Mouse (Mus musculus) embryonic facial prominence, embryonic 10.5 days (tissue): ENCODE data around the gene Gdpd4. TPM values are rescaled to one million over a fixed set of nuclear protein-coding genes. Genes with fewer than 3 reads are reported as not detected.
A peak's percentile ranks its signal among the peaks of the same experiment; 100 is the strongest.

Experiments
- DNase-seq: peaks from one replicate; pipeline ENCODE4 v3.0.0-alpha.2; 2017; ENCODE audit warnings: low spot score
- H3K27ac ChIP-seq: fragments of 300-500 bp; sonication (generic); replicated peaks from 2 replicates; pipeline ENCODE4 v1.5.1; 2016; ENCODE audit warnings: mild to moderate bottlenecking
- H3K27me3 ChIP-seq: fragments of 300-500 bp; sonication (generic); replicated peaks from 2 replicates; pipeline ENCODE4 v1.6.1; 2016; ENCODE audit warnings: low read depth, mild to moderate bottlenecking; ENCODE audit not compliant: poor library complexity, severe bottlenecking
- H3K36me3 ChIP-seq: fragments of 300-500 bp; sonication (generic); replicated peaks from 2 replicates; pipeline ENCODE4 v1.6.1; 2016; ENCODE audit warnings: mild to moderate bottlenecking, moderate library complexity
- H3K4me1 ChIP-seq: fragments of 300-500 bp; sonication (generic); 2 replicates; pipeline ENCODE4 v1.6.1; 2016
- H3K4me3 ChIP-seq: fragments of 300-500 bp; sonication (generic); 2 replicates; pipeline ENCODE4 v1.5.1; 2016; ENCODE audit warnings: mild to moderate bottlenecking, moderate library complexity
- H3K9me3 ChIP-seq: fragments of 300-500 bp; sonication (generic); 2 replicates; pipeline ENCODE4 v1.6.1; 2016; ENCODE audit warnings: mild to moderate bottlenecking
- WGBS: fragments of 180-500 bp; shearing (Covaris S2); methylation state at CpG from one replicate; pipeline ENCODE4 v1.1.7; 2016; 5-methylcytosine and 5-hydroxymethylcytosine counted together
- polyA plus RNA-seq: library from polyadenylated mRNA; unstranded; fragments of >200 nt; fragmentation: Nextera tagmentation; extraction: Ambion mirVana; gene quantifications from 2 replicates; pipeline ENCODE4 v1.2.1, GENCODE M21; 2016

Gene Gdpd4
- polyA plus RNA-seq, result 0.05 TPM in 1 of 2 replicates, not detected in the other

DNA sequence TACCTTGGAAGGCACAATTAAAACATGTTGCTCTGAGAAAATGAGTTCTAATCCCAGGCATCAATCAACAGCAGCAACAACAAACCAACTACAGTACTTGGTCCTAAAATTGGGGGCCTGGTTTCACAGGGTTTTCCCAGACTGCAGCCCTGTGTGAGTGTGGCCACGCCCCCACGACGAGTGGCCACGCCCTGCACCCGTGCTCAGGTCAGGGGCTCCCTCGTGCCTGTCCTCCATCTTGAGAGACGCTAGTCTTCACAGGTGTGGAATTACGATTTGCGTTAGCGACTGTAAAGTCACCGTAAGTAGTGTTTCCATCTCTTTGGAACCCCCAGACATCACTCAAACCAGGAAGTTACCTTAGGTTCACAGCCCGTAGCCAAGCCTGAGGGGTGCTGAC lies at the start of gene Gdpd4:
Gene Gdpd4, plus strand, starts transcription at position 214 of the 400 bp plus-strand sequence.
- Histone ChIP-seq H3K27me3 (no peaks in the 10 kb centered on the region), H3K27ac (no peak within 1 kb of the TSS), H3K4me3 (no peak within 1 kb of the TSS), H3K4me1 (no peaks in the 10 kb centered on the region), H3K9me3 (no peaks in the 10 kb centered on the region), H3K36me3 (no peaks in the 10 kb centered on the region)
- WGBS, result 79% methylated on average over 12 of the region's 12 CpGs
- no peak for DNase-seq

DNA sequence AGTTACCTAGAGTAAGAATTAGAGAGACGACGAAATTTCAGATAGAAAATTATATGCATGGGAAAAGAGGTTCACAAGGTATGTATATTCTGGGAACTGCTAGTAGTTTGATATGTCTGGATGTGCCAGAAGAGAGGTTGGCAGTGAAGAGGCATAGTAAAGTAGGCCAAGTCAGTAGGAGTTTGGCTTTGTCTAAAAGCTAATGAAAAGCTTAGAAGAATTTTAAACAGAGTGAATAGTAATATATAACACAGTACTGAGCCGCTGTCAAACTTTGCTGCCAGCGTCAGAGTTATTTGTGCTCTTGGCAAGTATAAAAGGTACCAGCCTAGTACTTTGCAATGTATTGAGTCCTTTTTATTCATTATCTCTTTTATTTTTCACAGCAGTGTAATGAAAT lies 47.4 kb upstream of the Gdpd4 start:
- Histone ChIP-seq H3K9me3 (no peaks in the 10 kb centered on the region), H3K4me1 (no peaks in the 10 kb centered on the region), H3K27me3 (no peaks in the 10 kb centered on the region), H3K27ac (no peak overlapping the region), H3K36me3 (peaks cover 8% of the 10 kb centered on the region), H3K4me3 (no peak overlapping the region)
- 93% methylated on average over 4 of the region's 4 CpGs for WGBS
- no peak for DNase-seq

DNA sequence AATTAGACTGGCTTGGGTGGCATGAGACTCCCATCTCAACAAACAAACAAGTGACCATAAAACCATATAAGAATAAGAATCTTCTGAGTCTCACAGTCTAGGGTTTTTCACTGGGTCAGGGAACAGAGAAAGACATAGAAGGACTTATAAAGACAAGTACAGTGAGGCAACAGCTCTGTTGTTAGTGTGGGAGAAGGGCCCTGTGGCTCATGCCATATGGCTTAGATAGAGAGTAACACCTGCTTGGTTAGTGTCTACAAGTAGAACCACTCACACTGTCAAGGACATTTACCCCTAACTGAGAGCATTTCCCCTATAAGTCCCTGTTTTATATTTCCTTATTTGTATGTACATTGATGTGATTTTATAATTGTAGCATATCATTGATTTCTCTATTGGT lies 46.4 kb upstream of the Gdpd4 start:
- no peaks in the 10 kb centered on the region for H3K4me1 ChIP-seq
- H3K9me3 ChIP-seq, result no peaks in the 10 kb centered on the region
- H3K27ac ChIP-seq, result no peak overlapping the region
- peaks cover 8% of the 10 kb centered on the region for H3K36me3 ChIP-seq
- no peak overlapping the region for H3K4me3 ChIP-seq
- no peak for DNase-seq
- H3K27me3 ChIP-seq, result no peaks in the 10 kb centered on the region

DNA sequence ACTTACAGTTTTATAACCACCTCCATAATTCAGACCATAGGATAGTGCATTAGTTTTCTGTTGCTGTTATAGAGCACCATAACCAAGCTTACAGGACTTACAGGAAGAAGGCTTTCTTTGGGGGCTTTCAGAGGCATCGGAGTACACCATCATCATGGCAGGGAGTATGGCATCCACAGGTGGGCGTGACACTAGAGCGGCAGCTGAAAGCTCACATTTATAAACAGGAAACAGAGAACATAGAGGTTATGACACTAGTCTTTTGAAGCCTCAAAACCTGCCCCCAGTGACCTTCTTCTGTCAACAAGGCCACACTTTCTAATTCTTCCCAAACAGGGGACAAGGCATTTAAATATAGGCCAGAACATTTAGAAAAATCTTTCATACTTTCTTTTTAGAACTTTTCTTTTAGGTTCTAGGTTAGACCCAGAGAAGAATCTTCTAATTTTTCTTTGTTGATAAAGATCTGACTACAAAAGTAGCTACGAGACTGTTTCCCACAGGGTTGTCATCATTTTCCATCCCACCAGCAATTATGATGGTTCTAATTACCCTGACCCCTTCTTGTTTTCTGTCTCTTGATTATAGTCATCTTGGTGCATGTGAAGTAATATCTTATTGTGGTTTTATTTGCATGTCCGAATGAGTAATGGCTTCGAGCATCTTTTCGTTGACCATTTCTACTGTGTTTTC lies 41.8 kb upstream of the Gdpd4 start:
- H3K36me3 ChIP-seq, result no peaks in the 10 kb centered on the region
- 80% methylated on average over 7 of the region's 7 CpGs for WGBS
- no peak overlapping the region for H3K4me3 ChIP-seq

DNA sequence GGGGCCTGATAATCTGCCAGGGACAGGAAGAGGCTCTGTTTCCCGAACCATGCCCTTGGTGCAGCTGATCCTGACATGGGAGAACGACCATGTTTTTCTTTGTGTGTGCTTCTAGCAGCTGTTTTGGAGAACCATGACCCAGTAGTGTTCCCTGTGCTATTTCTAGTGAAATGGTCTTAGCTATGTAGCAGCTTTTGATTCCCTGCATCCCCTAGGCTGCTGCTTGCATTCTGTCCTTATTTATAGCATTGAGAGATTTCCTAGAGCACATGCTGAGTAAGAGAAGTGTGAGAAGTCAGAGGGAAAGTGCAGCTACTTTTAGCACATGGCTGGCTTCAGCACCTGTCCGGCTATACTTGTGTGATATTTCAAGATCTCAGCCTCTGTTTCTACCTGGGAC lies 8.1 kb upstream of the Gdpd4 start:
- peaks cover 49% of the 10 kb centered on the region for H3K36me3 ChIP-seq
- H3K9me3 ChIP-seq, result no peaks in the 10 kb centered on the region
- no peak overlapping the region for H3K4me3 ChIP-seq
- 0 out of 2 replicates have a peak, but pooled peaks cover 2% of the 10 kb centered on the region for H3K4me1 ChIP-seq
- WGBS, result 76% methylated on average over 3 of the region's 3 CpGs
- DNase-seq, result no peak
- H3K27ac ChIP-seq, result no peak overlapping the region
- no peaks in the 10 kb centered on the region for H3K27me3 ChIP-seq

More for the DNA sequence above, 41.8 kb upstream of the Gdpd4 start:
- Histone ChIP-seq H3K4me1 (no peaks in the 10 kb centered on the region), H3K27ac (no peak overlapping the region), H3K9me3 (no peaks in the 10 kb centered on the region), H3K27me3 (no peaks in the 10 kb centered on the region)
- no peak for DNase-seq

DNA sequence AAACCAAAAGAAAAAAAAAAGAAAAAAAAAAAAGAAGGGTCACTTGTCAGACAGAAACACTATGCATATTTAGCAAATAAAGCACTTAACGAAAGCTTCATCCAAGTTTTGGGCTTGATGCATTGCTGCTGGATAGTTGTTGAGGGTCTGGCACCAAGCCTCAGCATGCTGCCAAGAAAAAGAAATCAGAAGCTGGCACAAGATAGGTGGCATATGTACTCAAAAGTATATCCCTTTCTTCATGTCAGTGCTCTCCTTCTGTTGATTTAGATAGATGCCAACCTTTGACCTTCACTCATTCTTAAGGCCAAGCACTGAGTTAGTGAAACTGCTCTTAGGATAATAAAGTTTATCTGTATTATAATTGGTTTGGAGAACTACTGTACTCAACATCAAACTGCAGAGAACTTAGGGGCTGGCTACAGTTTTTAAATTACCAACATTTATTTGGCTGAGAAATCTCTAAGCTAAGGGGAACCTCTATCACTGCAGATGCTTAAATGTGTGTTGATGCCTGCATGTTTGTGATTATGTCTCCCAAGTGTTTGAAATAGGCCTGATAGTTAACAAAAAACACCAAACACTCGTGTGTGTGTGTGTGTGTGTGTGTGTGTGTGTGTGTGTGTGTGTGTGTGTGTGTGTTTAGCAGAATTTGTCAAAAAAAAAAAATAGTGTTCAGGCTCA lies 4.8 kb upstream of the Gdpd4 start:
- H3K27me3 ChIP-seq, result no peaks in the 10 kb centered on the region
- no peak overlapping the region for H3K27ac ChIP-seq
- 83% methylated on average over 2 of the region's 2 CpGs for WGBS
- peaks cover 22% of the 10 kb centered on the region for H3K36me3 ChIP-seq
- no peak for DNase-seq
- H3K9me3 ChIP-seq, result no peaks in the 10 kb centered on the region
- no peaks in the 10 kb centered on the region for H3K4me1 ChIP-seq
- no peak overlapping the region for H3K4me3 ChIP-seq

DNA sequence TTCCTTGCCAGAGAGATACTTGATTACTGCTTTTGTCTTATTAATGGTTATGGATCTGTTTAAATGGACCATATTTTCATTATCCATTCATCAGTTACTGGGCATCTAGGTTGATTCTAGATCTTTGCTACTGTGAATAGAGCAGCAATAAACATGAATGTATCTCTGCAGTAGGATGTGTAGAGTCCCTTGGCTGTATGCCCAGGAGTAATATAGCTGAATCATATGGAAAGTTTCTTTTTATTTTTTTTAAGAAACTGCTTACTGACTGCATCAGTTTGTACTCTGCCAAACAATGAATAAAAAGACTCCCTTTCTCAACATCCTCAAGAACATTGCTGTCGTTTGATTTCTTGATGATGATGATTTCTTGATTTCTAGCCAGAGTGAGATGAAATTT lies 6.1 kb downstream of the Gdpd4 start:
- H3K27ac ChIP-seq, result no peak overlapping the region
- no peaks in the 10 kb centered on the region for H3K27me3 ChIP-seq
- H3K4me1 ChIP-seq, result no peaks in the 10 kb centered on the region
- H3K9me3 ChIP-seq, result no peaks in the 10 kb centered on the region
- no peak overlapping the region for H3K4me3 ChIP-seq
- no peaks in the 10 kb centered on the region for H3K36me3 ChIP-seq
- DNase-seq, result no peak
- 81% methylated on average over 1 of the region's 1 CpGs for WGBS

DNA sequence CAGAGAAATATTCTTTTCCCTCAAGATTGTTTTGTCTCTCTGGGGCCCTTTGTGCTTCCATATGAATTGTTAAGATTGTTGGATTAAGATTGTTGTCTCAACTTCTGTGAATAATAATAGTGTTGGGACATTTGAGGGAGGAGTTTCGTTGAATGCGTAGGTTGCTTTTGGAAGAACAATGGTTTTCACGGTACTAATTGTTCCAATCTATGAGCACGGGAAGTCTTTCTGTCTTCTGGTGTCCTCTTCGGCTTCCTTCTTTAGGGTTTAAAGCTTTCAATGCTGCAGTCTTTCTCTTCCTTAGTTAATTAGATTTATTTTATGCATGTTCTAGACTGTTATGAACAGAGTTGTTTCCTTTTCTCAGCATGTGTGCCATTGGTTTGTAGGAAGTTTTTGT lies 7.2 kb downstream of the Gdpd4 start:
- H3K4me3 ChIP-seq, result no peak overlapping the region
- H3K4me1 ChIP-seq, result no peaks in the 10 kb centered on the region
- H3K27me3 ChIP-seq, result no peaks in the 10 kb centered on the region
- 95% methylated on average over 5 of the region's 5 CpGs for WGBS
- DNase-seq, result no peak
- H3K9me3 ChIP-seq, result no peaks in the 10 kb centered on the region
- H3K27ac ChIP-seq, result no peak overlapping the region
- H3K36me3 ChIP-seq, result no peaks in the 10 kb centered on the region

DNA sequence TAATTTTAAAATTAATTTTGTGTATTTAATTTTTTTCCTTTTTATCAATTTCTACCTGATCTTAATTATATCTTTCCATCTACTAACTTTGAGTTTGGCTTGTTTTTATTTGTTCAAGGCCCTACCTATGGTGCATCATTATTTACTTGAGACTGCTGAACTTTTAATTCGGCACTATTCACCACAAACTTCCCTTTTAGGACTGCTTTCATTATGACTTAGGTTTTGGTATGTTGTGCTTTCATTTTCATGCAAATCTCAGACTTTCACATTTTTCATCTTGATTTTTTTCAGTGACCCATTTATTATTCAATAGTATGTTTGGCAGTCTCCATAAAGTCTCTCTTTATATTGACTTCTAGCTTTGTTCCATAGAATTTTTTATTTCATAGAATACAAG lies 24.7 kb downstream of the Gdpd4 start:
- WGBS, result 91% methylated on average over 1 of the region's 1 CpGs
- no peak for DNase-seq
- H3K27ac ChIP-seq, result no peak overlapping the region
- H3K4me1 ChIP-seq, result no peaks in the 10 kb centered on the region
- no peaks in the 10 kb centered on the region for H3K9me3 ChIP-seq
- no peaks in the 10 kb centered on the region for H3K27me3 ChIP-seq
- H3K36me3 ChIP-seq, result no peaks in the 10 kb centered on the region
- H3K4me3 ChIP-seq, result no peak overlapping the region

DNA sequence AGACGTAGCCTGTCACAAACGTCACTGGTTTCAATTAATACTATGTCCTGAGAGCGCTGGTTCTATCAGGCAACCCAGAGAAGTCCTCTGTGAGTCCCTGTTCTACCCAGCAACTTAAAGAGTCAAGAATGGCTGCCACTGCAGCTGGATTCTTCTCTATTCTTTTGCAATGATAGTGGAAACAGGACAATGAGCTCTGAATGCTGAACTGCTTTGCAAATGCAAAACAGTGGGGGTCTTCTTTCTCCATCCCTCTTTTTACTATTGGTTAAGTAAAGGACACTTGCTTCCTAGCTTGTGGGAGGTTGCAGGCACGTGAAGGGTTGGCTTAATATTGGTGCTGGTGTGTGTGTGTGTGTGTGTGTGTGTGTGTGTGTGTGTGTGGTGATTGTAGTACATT lies 52.7 kb downstream of the Gdpd4 start:
- Histone ChIP-seq H3K4me3 (no peak overlapping the region), H3K4me1 (no peaks in the 10 kb centered on the region), H3K27me3 (no peaks in the 10 kb centered on the region), H3K27ac (no peak overlapping the region), H3K36me3 (no peaks in the 10 kb centered on the region), H3K9me3 (no peaks in the 10 kb centered on the region)
- 20% methylated on average over 4 of the region's 4 CpGs for WGBS
- no peak for DNase-seq

DNA sequence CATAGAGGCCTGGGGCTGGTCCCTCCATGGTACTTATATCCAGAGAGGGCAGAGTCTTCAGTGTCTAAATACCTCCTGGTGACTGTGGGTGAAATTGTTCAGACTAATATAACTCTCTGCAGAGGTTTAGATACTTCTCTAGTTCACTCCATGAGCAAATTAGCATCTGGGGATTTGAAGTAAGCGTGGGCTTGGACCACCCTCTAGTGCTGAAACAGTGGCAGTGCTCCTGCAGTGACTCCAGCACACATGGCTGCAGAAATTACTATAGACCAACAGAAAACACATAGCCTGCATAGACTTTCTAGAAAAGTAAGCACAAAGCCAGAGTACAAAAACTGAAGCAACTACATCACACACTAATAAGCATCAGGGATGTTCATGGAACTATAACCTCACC lies 57.7 kb downstream of the Gdpd4 start:
- no peaks in the 10 kb centered on the region for H3K4me1 ChIP-seq
- WGBS, result 24% methylated on average over 1 of the region's 1 CpGs
- H3K36me3 ChIP-seq, result no peaks in the 10 kb centered on the region
- no peak overlapping the region for H3K27ac ChIP-seq
- H3K4me3 ChIP-seq, result no peak overlapping the region
- H3K27me3 ChIP-seq, result no peaks in the 10 kb centered on the region
- H3K9me3 ChIP-seq, result no peaks in the 10 kb centered on the region
- peak; percentile 52 for DNase-seq

DNA sequence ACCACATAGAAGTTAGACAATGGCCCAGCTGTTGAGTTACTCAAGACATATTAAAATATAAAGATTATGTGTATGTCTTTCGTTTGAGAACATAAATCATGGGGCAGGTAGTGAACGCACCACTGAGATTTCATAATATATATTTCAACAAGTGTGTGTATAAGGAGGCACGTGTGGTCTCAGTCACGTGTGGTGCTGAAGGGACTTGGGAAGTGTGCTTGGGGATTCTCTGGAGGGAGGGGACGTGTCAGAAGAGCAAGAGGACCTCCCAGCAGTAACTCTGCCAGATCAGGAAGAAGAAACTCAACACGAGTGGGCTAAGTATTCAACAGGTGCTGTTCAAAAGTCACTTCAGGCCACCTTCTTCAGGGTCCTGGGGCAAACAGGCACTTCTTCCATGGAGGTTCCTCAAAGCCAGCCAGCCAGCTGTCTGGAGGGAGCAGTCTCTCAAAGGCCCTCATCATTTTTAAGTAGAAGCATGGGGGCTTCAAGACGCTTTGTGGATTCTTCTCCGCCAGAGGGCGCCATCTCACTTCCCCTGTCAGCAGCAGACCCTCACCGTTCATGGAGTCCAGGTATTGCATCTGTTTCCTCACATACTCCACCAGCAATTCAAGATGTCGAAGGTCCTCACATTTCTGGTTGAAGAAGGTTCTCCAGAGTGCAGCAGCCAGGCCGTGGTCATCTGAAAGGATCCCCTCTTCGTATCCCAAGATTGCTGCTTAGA lies 64.5 kb downstream of the Gdpd4 start:
- Histone ChIP-seq H3K27ac (no peak overlapping the region), H3K27me3 (no peaks in the 10 kb centered on the region), H3K4me3 (no peak overlapping the region), H3K36me3 (no peaks in the 10 kb centered on the region), H3K9me3 (no peaks in the 10 kb centered on the region), H3K4me1 (no peaks in the 10 kb centered on the region)
- WGBS, result 53% methylated on average over 13 of the region's 13 CpGs
- peak; percentile 79 for DNase-seq

DNA sequence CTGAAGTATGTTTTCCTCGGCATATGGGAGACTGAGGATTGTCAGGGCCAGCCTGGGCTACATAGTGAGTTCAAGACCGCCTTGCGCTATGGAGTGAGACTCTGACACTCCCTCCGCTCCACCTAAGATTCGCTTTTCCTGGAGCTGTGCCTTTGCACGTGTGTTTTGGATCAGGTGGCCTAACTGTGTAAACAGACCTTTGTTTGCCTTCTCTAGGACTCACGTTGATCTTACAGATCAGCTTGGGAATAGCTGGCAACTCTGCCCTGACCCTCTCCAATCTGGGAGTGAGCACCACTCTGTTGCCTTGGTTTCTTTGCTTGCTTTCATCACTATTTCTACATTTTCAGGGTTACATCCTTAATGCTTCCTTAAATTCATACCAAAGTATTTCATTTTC lies 82.9 kb downstream of the Gdpd4 start:
- no peaks in the 10 kb centered on the region for H3K36me3 ChIP-seq
- no peak overlapping the region for H3K27ac ChIP-seq
- H3K4me1 ChIP-seq, result no peaks in the 10 kb centered on the region
- H3K4me3 ChIP-seq, result no peak overlapping the region
- H3K9me3 ChIP-seq, result no peaks in the 10 kb centered on the region
- H3K27me3 ChIP-seq, result no peaks in the 10 kb centered on the region
- 79% methylated on average over 7 of the region's 7 CpGs for WGBS
- no peak for DNase-seq
